Mouse (Mus musculus) layer of hippocampus, adult 9-11 months (tissue): Measurements from ENCODE around the gene Hdac7.
A peak's percentile ranks its signal among the peaks of the same experiment; 100 is the strongest.

ENCODE experiments used
- DNase-seq: peaks from one replicate; pipeline ENCODE4 v3.0.0; 2022

The Hdac7 gene

GRCm38 (mm10) chr15:97831242-97831986 lies 12.9 kb downstream of the Hdac7 start:
- DNase-seq: no peak

- no peak for DNase-seq
Observed at GRCm38 (mm10) chr15:97830788-97831241, 13.5 kb downstream of the Hdac7 start.

GRCm38 (mm10) chr15:97830253-97830787 lies 14.0 kb downstream of the Hdac7 start:
- DNase-seq: no peak

GRCm38 (mm10) chr15:97829432-97829831 lies 14.9 kb downstream of the Hdac7 start:
- DNase-seq: no peak

GRCm38 (mm10) chr15:97828901-97829338 lies 15.4 kb downstream of the Hdac7 start:
- DNase-seq: no peak

- DNase-seq: peak; percentile 60
Observed at GRCm38 (mm10) chr15:97828221-97828842, 16.0 kb downstream of the Hdac7 start.

- DNase-seq: no peak
Observed at GRCm38 (mm10) chr15:97827401-97827800, 16.9 kb downstream of the Hdac7 start.

GRCm38 (mm10) chr15:97826588-97827261 lies 17.6 kb downstream of the Hdac7 start:
- no peak for DNase-seq

GRCm38 (mm10) chr15:97825941-97826587 lies 18.2 kb downstream of the Hdac7 start:
- DNase-seq: no peak

- peak; percentile 85 for DNase-seq
Observed at GRCm38 (mm10) chr15:97825071-97825940, 19.0 kb downstream of the Hdac7 start.

GRCm38 (mm10) chr15:97824042-97824441 lies 20.3 kb downstream of the Hdac7 start:
- DNase-seq: no peak

- DNase-seq: no peak
Observed at GRCm38 (mm10) chr15:97823479-97823878, 20.8 kb downstream of the Hdac7 start.

- DNase-seq: no peak
Observed at GRCm38 (mm10) chr15:97822545-97823228, 21.6 kb downstream of the Hdac7 start.

GRCm38 (mm10) chr15:97821983-97822363 lies 22.3 kb downstream of the Hdac7 start:
- DNase-seq: no peak

- no peak for DNase-seq
Observed at GRCm38 (mm10) chr15:97821321-97821982, 22.9 kb downstream of the Hdac7 start.

GRCm38 (mm10) chr15:97819937-97820336 lies 24.4 kb downstream of the Hdac7 start:
- no peak for DNase-seq

- DNase-seq: no peak
Observed at GRCm38 (mm10) chr15:97816199-97816994, 27.9 kb downstream of the Hdac7 start.

- DNase-seq: no peak
Observed at GRCm38 (mm10) chr15:97815254-97815653, 29.0 kb downstream of the Hdac7 start.

GRCm38 (mm10) chr15:97814703-97815102 lies 29.6 kb downstream of the Hdac7 start:
- DNase-seq: no peak
